Mouse (Mus musculus) CD8-positive naive resting alpha-beta T cell, adult 2 months (primary cell): Measurements from ENCODE around the gene Coq9.

Experiments
- DNase-seq, 2 experiments: peaks; one replicate each; pipeline ENCODE4 v3.0.0; 2022; ENCODE audit warnings: low read depth in 2 of 2, low spot score in 2 of 2

Gene Coq9

GRCm38 (mm10) chr8:94870003-94870402 lies 31.9 kb downstream of the Coq9 start:
- DNase-seq = no peak

GRCm38 (mm10) chr8:94870474-94871107 lies 32.5 kb downstream of the Coq9 start:
- no peak for DNase-seq

GRCm38 (mm10) chr8:94871108-94871894 lies 33.2 kb downstream of the Coq9 start:
- peak in 1 of 2 experiments; percentile 29 for DNase-seq

- no peak for DNase-seq
Measured at GRCm38 (mm10) chr8:94872156-94872555, 34.0 kb downstream of the Coq9 start.

- no peak for DNase-seq
Measured at GRCm38 (mm10) chr8:94872576-94872975, 34.5 kb downstream of the Coq9 start.

GRCm38 (mm10) chr8:94874358-94874757 lies 36.2 kb downstream of the Coq9 start:
- DNase-seq = peak; percentile 61 to 63

- no peak for DNase-seq
Measured at GRCm38 (mm10) chr8:94875096-94875870, 37.2 kb downstream of the Coq9 start.

GRCm38 (mm10) chr8:94875871-94876150 lies 37.7 kb downstream of the Coq9 start:
- DNase-seq = no peak

- peak; percentile 44 to 56 for DNase-seq
Measured at GRCm38 (mm10) chr8:94876197-94876730, 38.1 kb downstream of the Coq9 start, which contains the start of gene Dok4. Dok4 (minus strand) TSS chr8:94876330.

GRCm38 (mm10) chr8:94876820-94877219 lies 38.7 kb downstream of the Coq9 start:
- DNase-seq = no peak

- no peak for DNase-seq
Measured at GRCm38 (mm10) chr8:94880742-94881141, 42.6 kb downstream of the Coq9 start.

GRCm38 (mm10) chr8:94888383-94889036 lies 50.4 kb downstream of the Coq9 start:
- DNase-seq = no peak

- DNase-seq = no peak
Measured at GRCm38 (mm10) chr8:94892917-94893316, 54.8 kb downstream of the Coq9 start.

- no peak for DNase-seq
Measured at GRCm38 (mm10) chr8:94899262-94899661, 61.1 kb downstream of the Coq9 start.

- no peak for DNase-seq
Measured at GRCm38 (mm10) chr8:94900617-94901016, 62.5 kb downstream of the Coq9 start.

- DNase-seq = no peak
Measured at GRCm38 (mm10) chr8:94901031-94901430, 62.9 kb downstream of the Coq9 start.

- no peak for DNase-seq
Measured at GRCm38 (mm10) chr8:94903709-94904108, 65.6 kb downstream of the Coq9 start.
